Mouse (Mus musculus) liver, adult 2 months (tissue): ENCODE results near the gene Hikeshi. TPM values are rescaled to one million over a fixed set of nuclear protein-coding genes. Genes with fewer than 3 reads are reported as not detected.

Source experiments
- DNase-seq: peaks from one replicate; pipeline ENCODE4 v3.0.0-alpha.2; 2011; ENCODE audit warnings: low read depth, low spot score; ENCODE audit errors: extremely low read depth
- H3K27ac ChIP-seq: fragments of 200-500 bp; replicated peaks from 2 replicates; pipeline ENCODE4 v1.5.1; 2012; ENCODE audit warnings: low read depth, mild to moderate bottlenecking, control low read depth, inconsistent platforms, low read length; ENCODE audit not compliant: insufficient read depth
- H3K27me3 ChIP-seq: fragments of 200-500 bp; 2 replicates; pipeline ENCODE4 v1.6.1; 2012; ENCODE audit warnings: mild to moderate bottlenecking, moderate library complexity, low read length, inconsistent platforms; ENCODE audit not compliant: control insufficient read depth, insufficient read depth
- H3K36me3 ChIP-seq: fragments of 200-500 bp; 2 replicates; pipeline ENCODE4 v1.6.1; 2012; ENCODE audit warnings: low read length, inconsistent platforms; ENCODE audit not compliant: control insufficient read depth, insufficient read depth
- H3K4me1 ChIP-seq: fragments of 200-500 bp; 2 replicates; pipeline ENCODE4 v1.6.1; 2011; ENCODE audit warnings: low read length; ENCODE audit not compliant: control insufficient read depth, insufficient read depth
- H3K4me3 ChIP-seq: fragments of 200-500 bp; 2 replicates; pipeline ENCODE4 v1.5.1; 2011; ENCODE audit warnings: low read depth, mild to moderate bottlenecking, control low read depth, low read length, moderate library complexity; ENCODE audit not compliant: insufficient read depth
- H3K79me2 ChIP-seq: fragments of 200-500 bp; 2 replicates; pipeline ENCODE4 v1.6.1; 2012; ENCODE audit warnings: inconsistent platforms, mild to moderate bottlenecking, low read length, moderate library complexity; ENCODE audit not compliant: control insufficient read depth, insufficient read depth
- H3K9ac ChIP-seq: fragments of 200-500 bp; 2 replicates; pipeline ENCODE4 v1.6.1; 2012; ENCODE audit warnings: low read depth, mild to moderate bottlenecking, control low read depth, inconsistent platforms, low read length
- CTCF ChIP-seq: fragments of 200-500 bp; IDR thresholded peaks from 2 replicates; pipeline ENCODE4 v1.5.1; 2011; ENCODE audit warnings: low read depth, low read length, control low read depth
- POLR2A ChIP-seq: fragments of 200-500 bp; IDR thresholded peaks from 2 replicates; pipeline ENCODE4 v1.6.1; 2011; ENCODE audit warnings: low read length, control low read depth; ENCODE audit not compliant: insufficient read depth; ENCODE audit errors: extremely low read depth
- whole genome bisulfite sequencing: fragments of 180-500 bp; shearing (Covaris S2); methylation state at CpG from one replicate; pipeline ENCODE4 v1.1.7; 2018; 5-methylcytosine and 5-hydroxymethylcytosine counted together
- polyA plus RNA-seq: library from polyadenylated mRNA; depleted of rRNA; stranded (reverse); fragments of >200 nt; gene quantifications from 2 replicates; pipeline ENCODE4 v1.2.3, GENCODE M21; 2012; rRNA removed
- total RNA-seq: library from RNA; depleted of rRNA; stranded (reverse); fragments of >200 nt; gene quantifications from 2 replicates; pipeline ENCODE4 v1.2.3, GENCODE M21; 2014; rRNA removed

Hikeshi gene
- total and polyA plus RNA-seq, 2 experiments: 44.1 to 53.6 TPM

- no peak for TF ChIP-seq CTCF
- no peak for TF ChIP-seq POLR2A
- 84% methylated on average over 5 of the region's 5 CpGs for WGBS
These were observed 49.6 kb downstream of the Hikeshi start for GRCm38 (mm10) chr7:89891412-89891811.

DNA sequence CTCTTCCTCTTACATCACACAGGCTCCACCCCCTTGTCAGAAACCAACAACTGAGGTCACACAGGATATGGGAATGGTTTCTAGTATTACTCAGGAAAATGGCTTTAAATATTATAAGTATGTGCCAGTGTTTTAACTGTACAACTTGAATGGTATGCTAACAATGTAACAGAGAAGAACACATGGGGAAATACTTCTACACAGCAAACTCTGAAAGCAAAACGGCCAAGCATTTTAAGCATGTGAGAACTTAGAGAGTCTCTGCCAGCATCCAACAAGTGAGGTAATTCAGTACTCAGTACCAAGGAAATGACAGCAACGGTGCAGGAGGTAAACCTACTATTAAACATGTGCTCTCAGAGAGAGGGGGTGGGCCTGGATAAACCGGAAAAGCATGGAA, 56.5 kb downstream of the Hikeshi start:
- Histone ChIP-seq H3K27ac (no peak overlapping the region), H3K27me3 (no peaks in the 10 kb centered on the region), H3K4me1 (no peaks in the 10 kb centered on the region), H3K36me3 (no peaks in the 10 kb centered on the region), H3K9ac (no peak overlapping the region), H3K79me2 (no peaks in the 10 kb centered on the region), H3K4me3 (no peak overlapping the region)
- DNase-seq: no peak
- WGBS: 72% methylated on average over 3 of the region's 3 CpGs
- TF ChIP-seq CTCF (no peak), POLR2A (no peak)

More at GRCm38 (mm10) chr7:89891412-89891811, 49.6 kb downstream of the Hikeshi start:
- Histone ChIP-seq H3K9ac (no peak overlapping the region), H3K4me1 (no peaks in the 10 kb centered on the region), H3K79me2 (no peaks in the 10 kb centered on the region), H3K27me3 (no peaks in the 10 kb centered on the region), H3K4me3 (no peak overlapping the region), H3K27ac (no peak overlapping the region), H3K36me3 (no peaks in the 10 kb centered on the region)
- DNase-seq: no peak

DNA sequence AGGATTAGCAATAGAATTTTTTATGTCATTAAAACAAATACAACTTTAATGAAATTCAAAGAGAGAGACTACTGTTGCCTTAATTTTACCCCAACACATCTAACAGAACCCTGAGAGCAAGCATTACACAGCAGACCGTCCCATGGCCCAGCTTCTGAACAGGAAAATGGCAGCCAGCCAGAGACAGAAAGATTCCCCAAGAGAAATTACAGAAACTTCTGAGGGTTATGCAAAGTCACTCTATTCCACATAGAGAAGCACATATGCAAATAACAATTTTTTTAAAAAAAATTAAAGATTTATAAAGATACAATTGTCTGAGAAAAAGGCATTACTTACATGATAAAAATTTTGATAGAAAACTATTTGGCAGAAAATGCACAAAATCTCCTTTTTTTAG, 61.3 kb downstream of the Hikeshi start:
- Histone ChIP-seq H3K9ac (no peak overlapping the region), H3K36me3 (no peaks in the 10 kb centered on the region), H3K4me3 (no peak overlapping the region), H3K79me2 (no peaks in the 10 kb centered on the region), H3K27me3 (no peaks in the 10 kb centered on the region), H3K27ac (no peak overlapping the region), H3K4me1 (no peaks in the 10 kb centered on the region)
- DNase-seq: no peak
- 86% methylated on average over 1 of the region's 1 CpGs for WGBS
- TF ChIP-seq CTCF (no peak), POLR2A (no peak)

Other genes with a start within 250 kb of the Hikeshi start
- gene Ccdc81, start 37.6 kb downstream of the Hikeshi start, total RNA-seq: not detected in 2 replicates
- gene Ccdc81, start 37.6 kb downstream of the Hikeshi start, polyA plus RNA-seq: not detected in 2 replicates
- 30.7 and 43.5 TPM in 2 replicates for gene Eed, start 39.8 kb upstream of the Hikeshi start, total RNA-seq
- gene Eed, start 39.8 kb upstream of the Hikeshi start, polyA plus RNA-seq: 10.7 and 16.1 TPM in 2 replicates
- 120 and 127 TPM in 2 replicates for gene Picalm, start 189.0 kb upstream of the Hikeshi start, total RNA-seq
- 24.6 and 29.7 TPM in 2 replicates for gene Picalm, start 189.0 kb upstream of the Hikeshi start, polyA plus RNA-seq